Mouse (Mus musculus) mouse embryonic stem cell (cell line): ENCODE data around the gene Cdc5l.
"Not testable (repeated sequence)": the region's sequence is repeated elsewhere in the genome, so short reads cannot be mapped to it uniquely, and the experiment has no call there.

Source experiments
- in situ Hi-C, 2 experiments: fragments of 300-500 bp; cut with MboI; formaldehyde crosslinking; loops; 1 replicate in 1 of 2; 3 replicates in 1 of 2; pipeline ENCODE4 v1.14.3; 2019 to 2020; ENCODE audit warnings: low sequenced_read_pairs in 2 of 2, low pct_unique_long_range_greater_than_20kb in 1 of 2, mixed read lengths in 1 of 2; ENCODE audit not compliant: unreplicated experiment in 1 of 2

The Cdc5l gene

DNA sequence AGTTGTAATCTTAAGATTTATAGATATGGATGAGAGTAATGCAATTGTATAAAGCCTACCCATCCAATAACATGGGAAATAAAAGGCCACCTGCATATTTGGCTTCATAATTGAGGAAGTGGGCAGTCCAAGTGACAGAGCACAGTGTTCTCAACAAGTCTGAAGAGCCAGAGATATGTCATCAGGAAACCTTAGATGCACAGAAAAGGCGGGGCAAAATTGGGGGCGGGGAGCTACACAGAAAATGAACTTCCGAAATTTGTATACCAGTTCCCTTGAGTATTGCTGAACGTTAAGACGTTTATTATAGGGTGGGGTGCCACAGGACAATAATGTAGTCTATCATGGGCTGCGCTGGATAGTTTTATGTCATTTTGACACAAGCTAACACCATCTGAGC is 16.6 kb upstream of the Cdc5l start:
- in situ Hi-C loops: no loop called here

DNA sequence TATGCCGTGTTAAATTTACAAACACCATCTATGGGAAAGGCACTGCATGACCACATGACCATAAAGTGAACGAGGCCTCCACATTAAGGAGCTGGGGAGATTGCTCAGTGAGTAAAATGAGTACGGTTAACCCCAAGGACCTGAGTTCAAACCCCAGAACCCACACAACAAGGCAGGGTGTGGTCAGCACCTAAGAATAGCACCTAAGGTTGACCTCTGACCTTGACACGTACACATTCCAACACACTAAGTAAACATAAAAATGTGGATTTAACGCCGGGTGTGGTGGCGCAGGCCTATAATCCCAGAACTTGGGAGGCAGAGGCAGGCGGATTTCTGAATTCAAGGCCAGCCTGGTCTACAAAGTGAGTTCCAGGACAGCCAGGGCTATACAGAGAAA is 16.0 kb upstream of the Cdc5l start:
- in situ Hi-C loops: loop anchor here (25.0 kb wide), 1 partner anchor 763 kb away; the partner anchor contains the start of genes Polh (in 2 of the 2) and Xpo5 (in 2 of the 2)

DNA sequence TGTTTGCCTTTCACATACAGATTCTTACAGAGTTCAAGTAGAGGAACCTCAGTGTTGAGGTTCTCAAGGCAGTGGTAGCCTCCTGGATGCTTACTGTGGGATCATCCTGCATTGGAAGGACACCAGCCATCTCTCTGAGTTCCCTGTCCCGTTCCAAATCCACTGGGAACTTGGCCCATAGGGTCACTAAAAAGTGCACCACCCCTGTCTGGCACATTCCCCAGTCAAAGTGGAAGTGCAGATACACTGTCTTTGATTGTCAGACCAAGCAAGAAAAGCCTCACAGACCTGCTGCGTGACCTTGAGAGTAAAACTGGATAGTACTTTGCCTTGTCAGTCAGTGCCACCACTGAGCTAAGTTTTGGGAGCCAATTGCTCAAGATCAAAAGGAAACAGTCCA is 13.5 kb upstream of the Cdc5l start:
- in situ Hi-C loops: loop anchor here (25.0 kb wide), 1 partner anchor 765 kb away; the partner anchor contains the start of genes Polh (in 2 of the 2) and Xpo5 (in 2 of the 2)

DNA sequence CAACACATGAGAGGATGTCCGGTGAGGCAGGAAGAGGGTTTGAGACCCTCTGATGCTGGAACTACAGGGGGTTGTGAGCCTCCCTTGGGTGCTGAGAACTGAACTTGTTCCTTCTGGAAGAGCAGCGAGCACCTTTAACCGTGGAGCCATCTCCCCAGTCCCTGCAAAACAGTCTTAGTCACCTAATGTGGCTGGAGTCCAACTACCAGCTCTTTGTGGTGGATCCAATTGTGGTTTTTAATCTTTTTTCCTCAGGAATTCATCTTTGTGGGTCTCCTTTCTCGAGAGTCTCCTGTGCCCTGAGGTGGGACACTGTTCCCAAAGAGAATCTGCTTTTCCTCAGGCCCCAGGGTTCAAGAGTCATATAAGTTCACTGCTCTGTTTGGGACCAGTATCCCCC is 12.4 kb upstream of the Cdc5l start:
- in situ Hi-C loops: loop anchor here (25.0 kb wide), 1 partner anchor 766 kb away; the partner anchor contains the start of genes Polh (in 2 of the 2) and Xpo5 (in 2 of the 2)

DNA sequence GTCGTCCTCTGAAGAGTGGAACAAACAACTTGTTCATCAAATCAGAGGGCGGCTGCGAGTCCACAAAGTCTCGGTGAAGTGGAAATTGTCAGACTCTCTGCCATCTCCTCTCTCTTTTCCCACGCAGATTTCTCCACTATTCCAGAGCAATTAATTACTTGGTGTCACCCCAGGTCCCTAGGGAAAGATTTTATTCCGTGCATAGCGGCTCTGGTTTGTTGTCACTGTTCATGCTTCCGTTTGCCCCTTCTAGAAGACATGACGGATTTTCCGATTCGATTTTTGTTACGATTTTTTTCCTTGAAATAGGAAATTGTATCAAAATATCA is 689 bp upstream of the Cdc5l start:
- in situ Hi-C loops: loop anchor here (5.0 to 25.0 kb wide), 2 partner anchors 37 to 778 kb away; partner anchors contain the start of genes Polh (in 2 of the 2) and Xpo5 (in 2 of the 2)

DNA sequence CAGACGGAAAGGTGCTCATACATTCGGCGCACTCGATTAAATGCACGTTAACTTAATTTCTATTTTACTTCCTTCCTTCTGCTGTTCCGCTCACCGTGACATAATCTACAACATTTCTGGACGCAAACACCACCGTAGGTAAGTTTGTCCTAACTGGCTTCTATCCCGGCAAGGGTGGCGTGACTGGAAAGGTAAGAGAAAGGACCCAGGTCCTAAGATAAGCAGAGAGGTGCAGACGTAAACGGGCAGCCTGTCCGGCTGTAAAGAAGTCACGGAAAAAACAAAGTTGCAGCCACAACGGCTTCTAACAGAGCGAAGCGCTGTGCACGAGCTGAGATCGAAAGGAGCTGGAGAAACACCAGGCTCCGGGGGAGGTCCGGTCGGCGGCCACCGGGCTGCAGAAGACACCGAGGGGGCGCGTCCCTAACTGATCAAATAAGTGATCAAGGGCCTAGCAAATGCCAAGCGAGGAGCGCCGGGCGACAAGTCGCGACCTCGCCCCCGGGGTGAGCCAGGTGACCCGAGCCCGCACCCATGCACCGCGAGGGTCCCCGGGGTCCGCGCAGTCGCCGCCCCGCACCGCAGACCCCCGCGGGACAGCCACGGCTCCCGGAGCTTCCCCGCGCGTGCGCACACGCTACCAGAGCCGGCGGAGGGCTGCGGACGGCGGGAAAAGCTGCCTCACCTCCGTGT is 685 bp downstream of the Cdc5l start:
- in situ Hi-C loops: loop anchor here (5.0 to 25.0 kb wide), 2 partner anchors 36 to 779 kb away; partner anchors contain the start of genes Polh (in 2 of the 2) and Xpo5 (in 2 of the 2)

DNA sequence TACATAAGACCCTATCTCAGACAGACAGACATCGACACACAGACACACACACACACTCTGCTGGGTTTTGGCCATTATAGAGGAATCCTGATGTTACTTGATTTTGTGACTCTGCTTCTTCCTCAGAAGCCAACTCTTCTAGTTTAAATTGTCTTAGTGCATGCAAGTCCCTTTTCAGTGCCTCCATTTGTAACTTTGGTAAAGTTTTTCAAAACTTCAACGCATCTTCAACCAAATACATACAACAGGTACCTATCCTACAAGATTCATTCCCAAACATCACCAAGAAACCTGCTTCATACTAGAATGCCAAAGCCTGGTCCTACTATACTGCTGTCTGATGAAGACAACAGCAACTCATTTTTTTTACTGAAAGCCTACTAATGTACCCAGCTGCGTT is 1.5 kb downstream of the Cdc5l start:
- in situ Hi-C loops: loop anchor here (5.0 to 25.0 kb wide), 2 partner anchors 35 to 780 kb away; partner anchors contain the start of genes Polh (in 2 of the 2) and Xpo5 (in 2 of the 2)

DNA sequence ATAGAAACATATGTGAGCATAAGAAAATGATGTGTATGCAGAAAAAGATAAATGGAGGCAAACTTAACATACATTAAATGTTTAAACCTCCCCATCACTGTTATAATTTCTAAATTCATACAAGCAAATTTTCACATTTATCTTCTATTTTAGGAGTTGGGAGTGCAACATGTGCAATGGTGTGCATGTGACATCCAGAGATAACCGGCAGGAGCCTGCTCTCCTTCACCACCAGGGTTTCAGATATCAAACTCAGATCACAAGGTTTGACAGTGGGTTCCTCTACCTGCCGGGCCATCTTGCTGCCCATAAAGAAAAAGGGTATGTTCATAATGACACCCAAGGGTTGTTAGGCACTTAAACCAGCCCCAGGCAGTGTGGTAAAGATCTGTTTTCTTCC is 16.1 kb downstream of the Cdc5l start:
- in situ Hi-C loops: no loop called here

DNA sequence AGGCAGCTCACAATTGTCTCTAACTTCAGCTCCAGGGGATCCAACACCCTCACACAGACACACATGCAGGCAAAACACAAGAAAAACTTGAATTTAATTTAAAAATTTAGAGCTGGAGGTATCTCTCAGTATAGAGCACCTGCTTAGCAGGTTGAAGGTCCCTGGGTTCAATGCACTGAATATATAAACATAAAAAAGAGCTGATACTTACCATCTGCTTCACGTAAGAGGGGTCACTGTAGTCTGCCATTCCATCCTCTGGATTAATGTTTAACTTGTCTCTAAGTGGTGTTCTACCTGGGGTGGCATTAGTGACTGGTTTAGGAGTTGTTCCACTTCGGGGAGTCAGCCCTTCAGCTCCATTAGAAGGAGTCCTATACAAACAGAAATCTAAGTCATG is 21.9 kb downstream of the Cdc5l start:
- in situ Hi-C loops: not testable (repeated sequence)

DNA sequence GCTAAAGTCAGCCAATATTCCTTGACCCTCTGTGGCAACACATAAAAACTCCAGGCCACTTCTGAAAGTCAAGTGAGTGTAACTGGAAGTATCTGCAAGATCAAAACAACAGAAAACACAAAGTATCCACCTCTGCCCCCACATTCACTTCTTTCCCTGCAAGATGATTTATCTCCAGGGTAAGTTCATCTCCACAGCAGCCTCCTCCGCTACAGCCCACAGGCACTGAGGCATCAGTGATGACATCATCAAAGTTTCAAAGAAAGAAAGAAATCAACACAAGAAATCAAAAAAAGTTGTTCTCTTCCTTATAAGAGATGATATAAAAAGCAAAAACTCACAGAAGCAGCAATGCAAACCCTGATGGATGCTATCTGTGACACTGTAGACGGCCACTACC is 24.8 kb downstream of the Cdc5l start:
- in situ Hi-C loops: no loop called here

DNA sequence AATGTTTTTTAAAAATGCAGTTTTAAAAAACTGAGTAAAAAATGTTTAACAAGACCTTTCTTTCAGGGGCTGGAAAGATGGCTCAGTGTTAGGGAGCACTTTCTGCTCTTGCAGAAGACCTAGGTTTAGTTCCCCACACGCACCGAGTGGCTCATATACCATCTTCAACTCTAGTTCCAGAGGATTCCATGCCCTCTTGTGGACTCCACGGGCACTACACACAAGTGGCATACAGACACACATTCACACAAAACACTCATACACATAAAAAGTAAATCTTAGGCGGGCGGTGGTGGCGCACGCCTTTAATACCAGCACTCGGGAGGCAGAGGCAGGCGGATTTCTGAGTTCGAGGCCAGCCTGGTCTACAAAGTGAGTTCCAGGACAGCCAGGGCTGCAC is 27.3 kb downstream of the Cdc5l start:
- in situ Hi-C loops: no loop called here

DNA sequence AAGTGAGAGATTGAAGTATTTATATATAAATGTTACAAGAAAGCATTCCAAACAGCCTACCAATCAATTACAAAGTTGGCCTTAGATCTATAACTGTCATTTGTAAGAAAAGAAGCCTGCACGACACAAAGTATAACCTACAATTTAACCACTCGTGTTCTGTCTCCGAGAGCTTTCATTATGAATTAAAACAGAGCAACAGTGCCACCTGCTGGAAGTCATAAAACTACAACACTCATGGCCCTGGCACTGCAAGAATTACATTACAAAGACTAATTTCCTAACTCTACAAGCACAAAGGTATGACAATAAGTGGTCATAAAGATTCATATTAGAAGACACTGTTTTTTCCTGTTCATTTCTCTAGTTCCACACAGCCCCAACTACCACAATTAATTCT is 30.3 kb downstream of the Cdc5l start:
- in situ Hi-C loops: no loop called here

DNA sequence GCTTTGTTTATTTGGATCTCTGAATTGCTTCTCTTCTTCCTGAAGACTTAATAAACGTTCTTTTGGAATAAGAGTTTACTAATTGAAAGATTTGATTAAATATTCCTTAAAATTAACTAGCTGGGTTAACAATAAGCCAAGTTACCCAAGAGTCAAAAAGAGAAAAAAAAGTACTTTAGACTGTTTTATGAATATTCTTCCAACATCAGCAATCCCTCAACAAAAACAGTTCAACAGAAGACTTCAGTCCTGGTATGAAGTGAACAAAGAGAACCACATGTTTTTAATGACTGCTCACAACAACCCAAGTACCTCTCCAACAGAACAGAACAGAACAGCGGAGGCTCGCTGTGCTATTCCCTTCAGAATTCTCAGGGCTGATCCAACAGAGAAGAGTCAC is 30.9 kb downstream of the Cdc5l start:
- in situ Hi-C loops: no loop called here

DNA sequence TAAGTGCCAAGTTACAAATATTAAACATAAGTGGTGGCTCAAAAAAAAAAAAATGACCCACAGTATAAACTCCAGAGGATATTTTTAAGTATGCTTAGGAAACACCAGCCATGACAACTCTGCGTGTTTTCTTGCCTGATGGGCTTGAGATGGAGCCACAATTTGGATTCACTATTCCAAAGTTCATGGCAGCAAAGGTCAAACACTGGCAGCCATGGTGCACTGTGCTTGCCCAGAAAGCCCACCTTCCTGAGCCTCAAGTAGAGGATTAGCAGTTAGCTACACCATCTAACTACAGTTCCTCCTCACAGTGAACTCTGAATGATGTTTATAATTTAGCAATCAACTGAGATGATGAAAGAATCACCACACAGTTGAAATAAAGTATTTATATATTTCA is 31.4 kb downstream of the Cdc5l start:
- in situ Hi-C loops: no loop called here

DNA sequence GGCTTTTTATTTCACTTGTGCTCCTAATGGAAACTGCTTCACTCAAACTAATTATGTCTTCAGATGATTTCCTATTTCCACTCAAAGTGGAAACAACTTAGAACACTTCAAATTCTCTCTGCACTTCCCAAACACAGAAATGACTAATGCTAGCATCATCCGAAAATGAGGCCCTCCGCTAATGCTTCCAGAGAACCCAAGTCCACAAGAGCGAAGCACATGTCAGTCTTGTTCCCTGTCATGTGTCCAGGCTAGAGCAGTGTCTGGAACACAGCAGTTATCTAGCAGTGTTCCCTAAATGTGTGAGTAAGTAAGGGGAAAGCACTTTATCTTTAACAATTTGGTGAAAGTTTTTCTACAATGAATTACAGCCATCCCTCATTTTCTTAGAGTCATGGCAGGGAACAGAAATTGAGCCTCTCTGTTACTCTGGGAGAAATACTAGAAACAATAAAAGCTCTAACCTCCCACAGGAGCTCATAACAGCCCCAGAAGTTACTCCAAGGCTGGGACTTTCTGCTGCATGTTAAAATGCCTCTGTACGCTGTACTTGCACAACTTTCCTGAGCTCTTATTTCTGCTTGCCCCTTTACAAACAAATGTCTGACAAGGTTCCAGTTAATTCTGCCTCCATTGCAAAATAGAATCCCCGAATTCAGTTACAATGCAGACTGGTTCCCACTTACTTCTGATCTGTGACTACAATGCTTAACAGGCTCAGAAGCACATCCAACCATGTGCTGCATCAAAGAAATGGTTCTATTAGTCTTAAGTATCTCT is 32.2 kb downstream of the Cdc5l start:
- in situ Hi-C loops: no loop called here

DNA sequence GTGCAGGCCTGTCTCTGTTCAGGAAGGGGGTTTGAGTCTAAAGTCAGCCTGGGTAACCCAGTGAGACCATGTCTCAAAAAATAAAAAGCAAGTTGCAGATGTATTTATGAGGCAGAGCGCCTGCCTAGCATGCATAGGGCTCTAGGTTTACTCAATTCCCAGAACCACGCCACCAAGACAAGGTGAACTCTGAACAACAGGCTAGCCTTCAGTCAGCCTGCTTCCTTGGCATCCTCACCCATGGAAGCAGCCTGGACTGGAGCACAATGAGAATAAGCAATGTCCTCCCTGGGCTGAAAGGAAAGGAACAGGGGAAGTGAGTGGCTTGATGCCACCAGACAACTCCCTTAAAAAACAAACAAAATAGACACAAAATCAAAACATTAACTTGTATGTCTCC is 35.5 kb downstream of the Cdc5l start:
- in situ Hi-C loops: loop anchor here in 1 of 2 experiments (5.0 kb wide), 1 partner anchor 34 kb away; the partner anchor contains the start of gene Cdc5l

DNA sequence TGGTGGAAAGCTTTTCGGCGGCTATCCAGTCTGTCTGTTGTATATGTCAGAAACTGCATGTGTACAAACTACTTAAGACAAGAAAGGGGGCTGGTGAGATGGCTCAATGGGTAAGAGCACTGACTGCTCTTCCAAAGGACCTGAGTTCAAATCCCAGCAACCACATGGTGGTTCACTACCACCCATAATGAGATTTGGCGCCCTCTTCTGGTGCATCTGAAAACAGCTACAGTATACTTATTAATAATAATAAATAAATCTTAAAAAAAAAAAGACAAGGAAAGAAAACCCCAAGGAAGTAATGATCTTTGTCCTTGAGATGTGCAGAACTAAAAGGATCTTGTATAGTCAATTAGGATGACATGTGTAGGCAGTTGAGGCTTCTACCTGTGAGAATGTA is 36.0 kb downstream of the Cdc5l start:
- in situ Hi-C loops: loop anchor here in 1 of 2 experiments (5.0 kb wide), 1 partner anchor 35 kb away; the partner anchor contains the start of gene Cdc5l

DNA sequence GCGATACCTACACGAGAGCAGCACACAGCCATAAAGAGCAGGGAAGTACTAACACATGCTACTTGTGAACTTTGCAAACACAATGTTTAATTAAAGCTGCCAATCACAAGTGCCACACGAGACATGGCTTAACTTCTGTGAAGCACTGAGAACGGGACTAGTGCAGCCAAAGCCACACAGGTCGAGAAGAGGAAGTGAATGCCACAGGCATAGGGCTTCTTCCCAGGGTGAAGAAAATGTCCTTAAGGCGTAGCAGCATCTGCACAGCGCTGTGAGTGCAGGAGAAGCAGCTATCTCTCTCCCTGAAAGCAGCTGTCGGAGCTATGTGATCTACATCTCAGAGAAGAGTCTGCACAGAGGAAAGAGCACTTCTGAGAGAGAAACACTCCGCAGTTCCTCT is 38.9 kb downstream of the Cdc5l start:
- in situ Hi-C loops: loop anchor here in 1 of 2 experiments (5.0 kb wide), 1 partner anchor 38 kb away; the partner anchor contains the start of gene Cdc5l

DNA sequence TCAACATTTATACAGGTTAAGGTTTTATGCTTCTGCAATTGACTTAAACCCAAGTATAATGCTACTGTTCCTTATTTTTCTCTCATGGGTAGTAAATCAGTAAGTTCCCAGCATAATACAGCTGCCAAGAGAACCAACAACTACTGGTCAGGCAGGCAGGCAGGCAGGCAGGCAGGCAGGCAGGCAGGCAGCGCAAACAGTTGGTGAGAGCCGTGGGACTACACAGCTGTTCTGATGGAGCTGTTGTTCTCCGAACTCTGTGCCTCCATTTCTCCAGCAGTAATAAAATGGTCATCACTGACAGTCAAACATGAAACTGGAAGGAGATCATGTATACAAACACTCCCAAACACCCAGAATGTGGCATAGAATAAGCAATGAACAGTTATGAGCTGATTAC is 39.8 kb downstream of the Cdc5l start:
- in situ Hi-C loops: no loop called here
